Mouse (Mus musculus) lung, postnatal 0 days (tissue): ENCODE measurements at regions not wholly inside any gene's neighbourhood (a gene's known extent, or its start where the extent isn't known, plus 50 kb on each side); places are given as distances from the start of the nearest gene placed in this dataset.

ENCODE experiments used
- CTCF ChIP-seq: IDR thresholded peaks from 2 replicates; pipeline ENCODE4 v1.5.1; 2016; ENCODE audit warnings: antibody characterized with exemption, mild to moderate bottlenecking
- EP300 ChIP-seq: IDR thresholded peaks from 2 replicates; pipeline ENCODE4 v1.6.1; 2016; ENCODE audit warnings: antibody characterized with exemption, mild to moderate bottlenecking, control low read depth

GRCm38 (mm10) chr9:47444752-47445151 is 85.2 kb upstream of the Cadm1 start:
- no peak for TF ChIP-seq CTCF
- TF ChIP-seq EP300: no peak
